Mouse (Mus musculus) cortical plate, adult 2 months (tissue): ENCODE measurements around the gene Hoxb13.

Experiments used
- CTCF ChIP-seq: fragments of 200-500 bp; IDR thresholded peaks from 2 replicates; pipeline ENCODE4 v1.5.1; 2011; ENCODE audit warnings: mild to moderate bottlenecking, control low read depth, low read length; ENCODE audit not compliant: insufficient read depth; ENCODE audit errors: extremely low read depth
- POLR2A ChIP-seq: fragments of 200-500 bp; IDR thresholded peaks from 2 replicates; pipeline ENCODE4 v1.6.1; 2011; ENCODE audit warnings: mild to moderate bottlenecking, low read length, control low read depth; ENCODE audit not compliant: insufficient read depth; ENCODE audit errors: extremely low read depth

DNA sequence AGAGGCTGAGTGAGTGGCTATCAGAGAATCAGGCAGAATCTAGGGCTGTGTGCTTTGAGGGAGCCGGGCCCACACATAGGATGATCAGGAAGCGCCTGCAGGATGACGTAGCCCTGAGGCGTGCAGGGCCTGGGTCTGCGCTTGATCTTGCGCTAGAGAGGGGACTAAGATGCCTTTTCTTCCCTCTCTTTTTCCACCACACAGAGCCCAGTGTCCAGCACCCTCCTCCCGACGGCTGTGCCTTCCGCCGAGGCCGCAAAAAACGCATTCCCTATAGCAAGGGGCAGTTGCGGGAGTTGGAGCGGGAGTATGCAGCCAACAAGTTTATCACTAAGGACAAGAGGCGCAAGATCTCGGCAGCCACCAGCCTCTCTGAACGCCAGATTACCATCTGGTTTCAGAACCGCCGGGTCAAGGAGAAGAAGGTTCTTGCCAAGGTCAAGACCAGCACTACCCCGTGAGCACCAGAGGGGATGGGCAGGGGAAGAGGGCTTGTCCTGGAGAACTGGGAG, 1.7 kb downstream of the Hoxb13 start:
- TF ChIP-seq CTCF (no peak), POLR2A (no peak)
